Mouse (Mus musculus) C2C12 (cell line): ENCODE data around the gene Ccdc15. TPM values are rescaled to one million over a fixed set of nuclear protein-coding genes. Genes with fewer than 3 reads are reported as not detected.
A peak's percentile ranks its signal among the peaks of the same experiment; 100 is the strongest.

Experiments used
- H3K27me3 ChIP-seq: one replicate; pipeline ENCODE4 v1.6.1; 2011; ENCODE audit not compliant: control insufficient read depth, insufficient read depth, insufficient read length
- H3K36me3 ChIP-seq: one replicate; pipeline ENCODE4 v1.6.1; 2011; ENCODE audit not compliant: control insufficient read depth, insufficient read depth
- H3K4me3 ChIP-seq: one replicate; pipeline ENCODE4 v1.5.1; 2011; ENCODE audit warnings: mild to moderate bottlenecking, control low read depth; ENCODE audit not compliant: poor library complexity, insufficient read depth, severe bottlenecking
- H3K79me2 ChIP-seq: one replicate; pipeline ENCODE4 v1.6.1; 2011; ENCODE audit not compliant: control insufficient read depth, insufficient read depth
- H3K79me3 ChIP-seq: one replicate; pipeline ENCODE4 v1.6.1; 2011; ENCODE audit warnings: low read depth, control low read depth
- H3ac ChIP-seq: one replicate; pipeline ENCODE3; 2011; ENCODE audit warnings: low read depth; ENCODE audit not compliant: control insufficient read depth, insufficient read length
- CEBPB ChIP-seq: IDR thresholded peaks from one replicate; pipeline ENCODE4 v1.6.1; 2011; ENCODE audit warnings: low read depth, mild to moderate bottlenecking, control low read depth, moderate library complexity
- CTCF ChIP-seq: IDR thresholded peaks from one replicate; pipeline ENCODE4 v1.5.1; 2011; ENCODE audit not compliant: control insufficient read depth, insufficient read depth, insufficient read length
- FOSL1 ChIP-seq: IDR thresholded peaks from one replicate; pipeline ENCODE4 v1.8.0; 2011; ENCODE audit warnings: mild to moderate bottlenecking, low read length; ENCODE audit not compliant: poor library complexity, insufficient read depth, severe bottlenecking
- MAX ChIP-seq: IDR thresholded peaks from one replicate; pipeline ENCODE4 v1.6.1; 2011; ENCODE audit warnings: mild to moderate bottlenecking, control low read depth
- MYOD1 ChIP-seq: IDR thresholded peaks from one replicate; pipeline ENCODE4 v1.6.1; 2011; ENCODE audit warnings: low read depth; ENCODE audit not compliant: control insufficient read depth, insufficient read length
- MYOG ChIP-seq: IDR thresholded peaks from one replicate; pipeline ENCODE4 v1.6.1; 2011; ENCODE audit not compliant: control insufficient read depth, insufficient read length; ENCODE audit errors: extremely low read depth
- USF1 ChIP-seq: IDR thresholded peaks from one replicate; pipeline ENCODE4 v1.6.1; 2011; ENCODE audit warnings: low read depth, mild to moderate bottlenecking, control low read depth, moderate library complexity
- polyA plus RNA-seq: library from polyadenylated mRNA; unstranded; fragments of >200 nt; fragmentation: generic; extraction: Trizol; gene quantifications from one replicate; pipeline ENCODE4 v1.2.1, GENCODE M21; 2012; ENCODE audit warnings: missing spikeins

Gene Ccdc15
- polyA plus RNA-seq, 1 experiment = 0.56 TPM

DNA sequence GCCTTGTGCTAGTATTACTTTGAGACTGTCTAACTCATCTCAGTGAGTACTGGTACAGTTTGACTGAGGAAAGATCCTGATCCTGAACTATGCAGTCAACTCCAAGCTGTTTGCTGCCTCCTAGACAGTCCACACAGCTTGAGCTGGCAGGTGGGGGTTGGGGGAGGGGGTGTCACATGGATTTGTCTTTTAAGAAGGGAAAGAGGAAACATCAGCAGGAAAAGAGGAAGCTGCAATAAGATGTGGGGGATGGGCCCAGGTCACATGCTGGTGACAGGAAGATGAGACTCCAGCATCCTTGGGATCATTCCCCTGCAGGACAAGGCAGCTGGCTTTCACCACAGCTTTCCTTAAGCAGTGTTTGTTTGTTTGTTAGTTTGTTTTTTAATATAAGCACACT is 100.8 kb downstream of the Ccdc15 start:
- no peak overlapping the region for H3K4me3 ChIP-seq
- H3K36me3 ChIP-seq = no peaks in the 10 kb centered on the region
- H3K27me3 ChIP-seq = no peaks in the 10 kb centered on the region
- H3ac ChIP-seq = no peak overlapping the region
- H3K79me3 ChIP-seq = no peaks in the 10 kb centered on the region
- TF ChIP-seq MAX (no peak), MYOG (no peak), FOSL1 (no peak), CTCF (no peak), CEBPB (no peak), USF1 (no peak), MYOD1 (no peak)
- no peaks in the 10 kb centered on the region for H3K79me2 ChIP-seq

GRCm38 (mm10) chr9:37245810-37246209 is 102.4 kb downstream of the Ccdc15 start:
- Histone ChIP-seq H3K4me3 (no peak overlapping the region), H3K79me2 (no peaks in the 10 kb centered on the region), H3K27me3 (no peaks in the 10 kb centered on the region), H3ac (no peak overlapping the region), H3K36me3 (no peaks in the 10 kb centered on the region), H3K79me3 (no peaks in the 10 kb centered on the region)
- TF ChIP-seq CTCF (no peak), CEBPB (no peak), MYOG (no peak), FOSL1 (no peak), USF1 (no peak), MYOD1 (no peak), MAX (no peak)

DNA sequence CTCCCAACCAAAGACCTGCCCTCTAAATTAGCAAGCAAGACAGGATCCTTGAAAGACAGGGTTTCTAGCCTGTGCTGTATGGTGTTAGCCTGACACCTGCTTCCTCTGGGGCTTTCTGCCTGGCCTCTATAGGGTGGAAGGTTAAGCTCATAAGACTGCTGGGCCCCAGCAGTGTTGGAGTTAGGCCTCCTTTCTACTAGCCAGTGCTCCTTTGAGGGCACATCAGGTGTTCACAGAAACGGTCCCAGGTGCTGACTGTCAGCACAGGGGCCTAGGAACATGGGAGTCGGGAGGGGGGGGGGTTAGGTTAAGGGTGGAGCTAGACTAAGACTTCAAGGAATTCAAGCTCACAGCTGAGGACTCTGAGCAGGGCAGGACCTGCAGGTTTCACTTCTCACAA is 102.8 kb downstream of the Ccdc15 start:
- Histone ChIP-seq H3K79me2 (no peaks in the 10 kb centered on the region), H3ac (no peak overlapping the region), H3K79me3 (no peaks in the 10 kb centered on the region), H3K27me3 (no peaks in the 10 kb centered on the region), H3K4me3 (no peak overlapping the region), H3K36me3 (no peaks in the 10 kb centered on the region)
- TF ChIP-seq MYOG (no peak), CEBPB (no peak)

DNA sequence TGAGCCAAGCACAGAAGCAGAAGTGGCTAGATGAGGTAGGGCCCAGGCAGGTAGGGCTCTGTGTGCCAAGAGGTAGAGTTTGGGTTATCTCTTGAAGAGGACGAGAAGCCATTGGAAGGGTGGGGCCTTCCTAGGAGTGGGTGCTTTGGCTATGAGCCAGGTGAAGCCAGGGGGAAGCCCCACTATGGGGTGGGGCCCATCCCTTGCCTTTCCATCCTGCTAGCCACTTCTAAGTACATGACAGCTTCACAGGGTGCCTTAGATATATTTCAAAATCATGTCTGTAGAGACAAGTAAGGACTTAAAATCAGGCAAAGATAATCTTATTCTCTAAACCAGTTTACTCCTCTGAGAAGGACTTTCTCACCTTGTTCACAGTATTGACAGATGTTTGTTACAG is 103.6 kb downstream of the Ccdc15 start:
- no peaks in the 10 kb centered on the region for H3K79me3 ChIP-seq
- H3K4me3 ChIP-seq = no peak overlapping the region
- H3ac ChIP-seq = no peak overlapping the region
- no peaks in the 10 kb centered on the region for H3K36me3 ChIP-seq
- H3K79me2 ChIP-seq = no peaks in the 10 kb centered on the region
- H3K27me3 ChIP-seq = no peaks in the 10 kb centered on the region
- no peak for TF ChIP-seq MYOD1
- no peak for TF ChIP-seq CEBPB
- no peak for TF ChIP-seq MYOG
- TF ChIP-seq FOSL1 = no peak
- TF ChIP-seq USF1 = no peak
- no peak for TF ChIP-seq CTCF
- TF ChIP-seq MAX = no peak

GRCm38 (mm10) chr9:37242764-37243163 is 105.5 kb downstream of the Ccdc15 start:
- Histone ChIP-seq H3K79me3 (no peaks in the 10 kb centered on the region), H3K4me3 (no peak overlapping the region), H3K79me2 (no peaks in the 10 kb centered on the region), H3K27me3 (no peaks in the 10 kb centered on the region), H3K36me3 (no peaks in the 10 kb centered on the region), H3ac (no peak overlapping the region)
- TF ChIP-seq CEBPB (no peak), MYOD1 (no peak), CTCF (no peak), MAX (no peak), MYOG (no peak), USF1 (no peak), FOSL1 (no peak)

GRCm38 (mm10) chr9:37235951-37236737 is 112.1 kb downstream of the Ccdc15 start:
- Histone ChIP-seq H3K36me3 (no peaks in the 10 kb centered on the region), H3K27me3 (no peaks in the 10 kb centered on the region), H3K79me3 (no peaks in the 10 kb centered on the region), H3ac (no peak overlapping the region), H3K79me2 (no peaks in the 10 kb centered on the region), H3K4me3 (no peak overlapping the region)
- TF ChIP-seq USF1 = no peak
- no peak for TF ChIP-seq MAX
- no peak for TF ChIP-seq CTCF
- peak; percentile 31 for TF ChIP-seq MYOD1
- TF ChIP-seq FOSL1 = peak; percentile 57
